Mouse (Mus musculus): Measurements from ENCODE around the gene Ociad2. TPM values are rescaled to one million over a fixed set of nuclear protein-coding genes. Genes with fewer than 3 reads are reported as not detected.
"Not testable (repeated sequence)": the region's sequence is repeated elsewhere in the genome, so short reads cannot be mapped to it uniquely, and the experiment has no call there.

Gene Ociad2
- total and polyA plus RNA-seq, 2 experiments from 2014 or later = 12.7 to 30.6 TPM

DNA sequence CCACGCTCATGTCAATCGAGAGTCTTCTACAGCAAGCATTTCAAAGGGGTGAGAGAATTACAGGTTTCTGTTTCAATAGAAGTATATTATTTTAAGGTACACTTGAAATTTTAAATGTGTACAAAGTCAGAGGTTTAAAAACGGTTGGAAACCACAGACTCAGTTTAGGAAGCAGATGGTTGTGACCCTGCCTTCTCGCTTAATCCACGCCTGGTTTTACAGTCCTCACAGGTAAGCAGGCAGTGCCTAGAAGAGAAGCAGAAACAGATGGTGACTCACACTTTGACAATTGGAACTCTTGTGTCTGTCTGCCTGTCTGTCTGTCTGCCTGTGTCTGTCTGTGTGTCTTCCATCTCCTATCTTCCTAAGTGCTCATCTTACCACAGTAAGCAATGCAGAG, 17.2 kb downstream of the Ociad2 start:
- WGBS = 82% methylated on average over 5 of the region's 5 CpGs
- Histone ChIP-seq H3K4me1 (ENCODE audit: insufficient read depth) (no peaks in the 10 kb centered on the region), H3K36me3 (ENCODE audit: insufficient read depth) (no peaks in the 10 kb centered on the region), H3K27ac (ENCODE audit: low read depth, low read length) (no peak overlapping the region), H3K4me2 (ENCODE audit: low read depth) (no peak overlapping the region), H3K4me3 (ENCODE audit: low read depth, low read length) (no peak overlapping the region), H3K9ac (no peak overlapping the region), H3K9me3 (ENCODE audit: low read length) (no peaks in the 10 kb centered on the region), H3K27me3 (ENCODE audit: insufficient read depth, low read length) (no peaks in the 10 kb centered on the region)
- no peak for TF ChIP-seq CTCF (IDR thresholded peaks at IDR 0.05; ENCODE audit: low read depth)
- DNase-seq = no peak
- no peak for ATAC-seq

DNA sequence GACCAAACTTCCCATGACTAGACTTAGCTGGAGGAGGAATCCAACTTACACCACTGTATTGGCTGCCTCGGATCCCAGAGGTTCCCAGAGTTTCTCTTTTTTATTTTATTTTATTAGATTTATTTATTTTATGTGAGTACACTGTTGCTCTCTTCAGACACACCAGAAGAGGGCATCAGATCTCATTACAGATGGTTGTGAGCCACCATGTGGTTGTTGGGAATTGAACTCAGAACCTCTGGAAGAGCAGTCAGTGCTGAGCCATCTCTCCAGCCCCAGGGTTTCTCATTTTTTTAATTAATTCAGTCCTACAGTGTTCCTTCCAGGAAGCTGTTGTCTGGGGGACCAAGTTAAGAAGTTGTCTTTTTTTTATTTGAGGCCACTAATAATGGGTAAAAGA, 18.1 kb downstream of the Ociad2 start:
- not testable (repeated sequence) for DNase-seq; H3K27ac ChIP-seq (ENCODE audit: low read depth, low read length); H3K4me1 ChIP-seq (ENCODE audit: insufficient read depth); H3K27me3 ChIP-seq (ENCODE audit: insufficient read depth, low read length); H3K4me2 ChIP-seq (ENCODE audit: low read depth); H3K9ac ChIP-seq; H3K36me3 ChIP-seq (ENCODE audit: insufficient read depth); H3K9me3 ChIP-seq (ENCODE audit: low read length); H3K4me3 ChIP-seq (ENCODE audit: low read depth, low read length); ATAC-seq
- WGBS = 95% methylated on average over 1 of the region's 1 CpGs

DNA sequence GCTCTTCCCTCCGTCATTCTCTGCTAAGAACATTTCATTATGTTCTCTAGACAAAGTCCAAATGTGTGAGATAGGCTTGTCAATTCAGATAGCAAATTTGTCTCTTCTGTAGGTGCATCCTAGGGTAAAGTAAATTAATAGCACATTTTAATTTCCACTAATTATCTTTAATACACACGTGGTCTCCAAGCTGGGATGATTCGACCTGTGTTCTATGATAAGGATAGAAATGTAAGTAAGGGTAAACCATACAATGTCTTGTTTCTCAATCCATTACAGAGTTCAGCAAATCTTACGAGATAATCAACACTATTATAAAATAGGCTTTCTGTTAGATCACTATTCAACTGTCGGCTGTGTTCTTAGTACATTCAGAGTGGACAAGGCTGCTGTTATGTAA, 21.5 kb downstream of the Ociad2 start:
- H3K36me3 ChIP-seq (ENCODE audit: insufficient read depth) = peaks cover 27% of the 10 kb centered on the region
- no peak for DNase-seq
- H3K9ac ChIP-seq = no peak overlapping the region
- H3K27ac ChIP-seq (ENCODE audit: low read depth, low read length) = no peak overlapping the region
- no peaks in the 10 kb centered on the region for H3K27me3 ChIP-seq (ENCODE audit: insufficient read depth, low read length)
- no peaks in the 10 kb centered on the region for H3K4me1 ChIP-seq (ENCODE audit: insufficient read depth)
- ATAC-seq = no peak
- H3K4me3 ChIP-seq (ENCODE audit: low read depth, low read length) = no peak overlapping the region
- no peak overlapping the region for H3K4me2 ChIP-seq (ENCODE audit: low read depth)
- no peaks in the 10 kb centered on the region for H3K9me3 ChIP-seq (ENCODE audit: low read length)
- 89% methylated on average over 5 of the region's 5 CpGs for WGBS
- no peak for TF ChIP-seq CTCF (IDR thresholded peaks at IDR 0.05; ENCODE audit: low read depth)

DNA sequence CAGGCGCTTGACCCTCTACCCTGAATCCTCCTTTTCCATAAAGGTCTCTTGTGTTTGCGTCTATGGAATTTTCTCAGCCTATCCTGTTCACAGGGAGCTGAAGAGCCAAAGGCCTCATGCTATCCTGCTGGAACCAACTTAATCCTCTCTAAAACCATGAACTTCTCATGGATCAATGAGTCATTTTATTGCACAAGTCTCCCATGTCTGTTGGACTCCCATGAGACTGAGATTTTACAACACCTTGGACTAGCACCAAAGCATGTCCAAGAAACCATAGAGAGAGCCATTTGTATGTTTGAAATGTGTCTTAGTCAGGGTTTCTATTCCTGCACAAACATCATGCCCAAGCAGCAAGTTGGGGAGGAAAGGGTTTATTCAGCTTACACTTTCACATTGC, 26.2 kb downstream of the Ociad2 start:
- WGBS = 95% methylated on average over 2 of the region's 2 CpGs
- no peaks in the 10 kb centered on the region for H3K9me3 ChIP-seq (ENCODE audit: low read length)
- H3K27me3 ChIP-seq (ENCODE audit: insufficient read depth, low read length) = no peaks in the 10 kb centered on the region
- H3K36me3 ChIP-seq (ENCODE audit: insufficient read depth) = peaks cover 56% of the 10 kb centered on the region
- no peak overlapping the region for H3K27ac ChIP-seq (ENCODE audit: low read depth, low read length)
- no peak overlapping the region for H3K9ac ChIP-seq
- TF ChIP-seq CTCF (IDR thresholded peaks at IDR 0.05; ENCODE audit: low read depth) = no peak
- ATAC-seq (no peak), DNase-seq (no peak)
- no peak overlapping the region for H3K4me3 ChIP-seq (ENCODE audit: low read depth, low read length)
- no peak overlapping the region for H3K4me2 ChIP-seq (ENCODE audit: low read depth)
- H3K4me1 ChIP-seq (ENCODE audit: insufficient read depth) = no peaks in the 10 kb centered on the region

DNA sequence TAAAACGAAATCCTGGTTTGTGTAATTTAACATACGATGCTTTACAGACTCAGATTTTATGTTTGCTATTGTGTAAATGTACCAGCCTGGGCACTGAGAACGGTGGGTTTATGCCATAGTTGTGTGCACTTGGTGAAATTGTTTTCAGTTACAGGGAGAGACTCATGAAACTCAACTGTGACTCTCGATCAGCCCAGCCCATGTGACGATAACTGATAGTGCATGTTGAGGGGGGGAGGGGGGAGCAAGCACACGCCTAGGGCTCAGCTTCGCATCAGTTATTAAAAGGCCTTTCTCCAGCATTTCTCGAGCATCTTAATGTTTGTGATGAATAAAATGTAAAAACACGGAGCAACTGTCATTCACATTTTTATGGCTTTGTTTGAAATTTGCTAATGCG, 27.2 kb downstream of the Ociad2 start:
- no peaks in the 10 kb centered on the region for H3K9me3 ChIP-seq (ENCODE audit: low read length)
- TF ChIP-seq CTCF (IDR thresholded peaks at IDR 0.05; ENCODE audit: low read depth) = no peak
- no peak overlapping the region for H3K27ac ChIP-seq (ENCODE audit: low read depth, low read length)
- no peak overlapping the region for H3K4me3 ChIP-seq (ENCODE audit: low read depth, low read length)
- H3K9ac ChIP-seq = no peak overlapping the region
- H3K36me3 ChIP-seq (ENCODE audit: insufficient read depth) = peaks cover 63% of the 10 kb centered on the region
- H3K4me2 ChIP-seq (ENCODE audit: low read depth) = no peak overlapping the region
- DNase-seq = no peak
- H3K27me3 ChIP-seq (ENCODE audit: insufficient read depth, low read length) = no peaks in the 10 kb centered on the region
- 92% methylated on average over 10 of the region's 10 CpGs for WGBS
- no peaks in the 10 kb centered on the region for H3K4me1 ChIP-seq (ENCODE audit: insufficient read depth)
- no peak for ATAC-seq

DNA sequence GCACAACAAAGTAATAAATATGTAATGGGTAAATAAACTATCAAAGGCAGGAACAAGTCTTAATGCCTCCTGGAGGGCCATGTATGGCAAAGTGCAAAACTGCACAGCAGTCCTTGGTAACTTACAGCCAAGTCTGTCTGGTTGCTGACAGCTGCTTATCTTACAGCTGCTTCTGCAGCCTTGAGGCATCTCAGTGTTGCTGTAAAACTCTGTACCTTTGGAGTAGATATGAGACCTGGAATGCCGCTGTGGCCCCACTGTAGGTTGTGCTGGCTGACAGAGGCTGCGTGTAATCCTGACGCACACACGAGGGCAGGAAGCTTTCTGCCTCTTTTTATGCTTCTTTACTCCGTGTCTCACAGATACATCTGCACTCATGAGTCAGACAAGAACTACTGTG, 29.4 kb downstream of the Ociad2 start:
- Histone ChIP-seq H3K27me3 (ENCODE audit: insufficient read depth, low read length) (no peaks in the 10 kb centered on the region), H3K36me3 (ENCODE audit: insufficient read depth) (peaks cover 76% of the 10 kb centered on the region), H3K27ac (ENCODE audit: low read depth, low read length) (no peak overlapping the region), H3K9ac (no peak overlapping the region), H3K4me2 (ENCODE audit: low read depth) (no peak overlapping the region), H3K9me3 (ENCODE audit: low read length) (no peaks in the 10 kb centered on the region), H3K4me1 (ENCODE audit: insufficient read depth) (no peaks in the 10 kb centered on the region), H3K4me3 (ENCODE audit: low read depth, low read length) (no peak overlapping the region)
- no peak for TF ChIP-seq CTCF (IDR thresholded peaks at IDR 0.05; ENCODE audit: low read depth)
- ATAC-seq = no peak
- WGBS = 95% methylated on average over 5 of the region's 5 CpGs
- no peak for DNase-seq

DNA sequence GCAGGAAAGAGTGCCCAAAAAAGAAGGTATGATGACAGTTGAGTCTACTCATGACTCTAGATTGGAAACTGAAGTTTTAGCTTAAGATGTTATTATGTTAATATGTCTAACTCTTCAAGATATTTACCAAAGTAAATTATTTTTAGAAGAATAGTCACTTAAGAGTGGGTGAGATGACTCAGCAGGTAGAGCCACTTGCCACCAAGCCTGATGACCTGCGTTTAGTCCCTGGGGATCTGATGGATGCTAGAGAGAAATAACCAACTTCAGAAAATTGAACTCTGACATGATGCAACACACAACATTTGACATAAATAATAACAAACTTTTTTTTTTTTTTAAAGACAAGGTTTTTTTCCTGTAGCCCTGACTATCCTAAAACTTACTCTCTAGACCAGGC, 30.4 kb downstream of the Ociad2 start:
- H3K4me2 ChIP-seq (ENCODE audit: low read depth) = no peak overlapping the region
- no peak overlapping the region for H3K9ac ChIP-seq
- peaks cover 74% of the 10 kb centered on the region for H3K36me3 ChIP-seq (ENCODE audit: insufficient read depth)
- no peak for DNase-seq
- no peak for TF ChIP-seq CTCF (IDR thresholded peaks at IDR 0.05; ENCODE audit: low read depth)
- whole genome bisulfite sequencing = 96% methylated on average over 1 of the region's 1 CpGs
- no peak overlapping the region for H3K27ac ChIP-seq (ENCODE audit: low read depth, low read length)
- no peaks in the 10 kb centered on the region for H3K27me3 ChIP-seq (ENCODE audit: insufficient read depth, low read length)
- no peaks in the 10 kb centered on the region for H3K4me1 ChIP-seq (ENCODE audit: insufficient read depth)
- H3K9me3 ChIP-seq (ENCODE audit: low read length) = no peaks in the 10 kb centered on the region
- H3K4me3 ChIP-seq (ENCODE audit: low read depth, low read length) = no peak overlapping the region
- no peak for ATAC-seq

DNA sequence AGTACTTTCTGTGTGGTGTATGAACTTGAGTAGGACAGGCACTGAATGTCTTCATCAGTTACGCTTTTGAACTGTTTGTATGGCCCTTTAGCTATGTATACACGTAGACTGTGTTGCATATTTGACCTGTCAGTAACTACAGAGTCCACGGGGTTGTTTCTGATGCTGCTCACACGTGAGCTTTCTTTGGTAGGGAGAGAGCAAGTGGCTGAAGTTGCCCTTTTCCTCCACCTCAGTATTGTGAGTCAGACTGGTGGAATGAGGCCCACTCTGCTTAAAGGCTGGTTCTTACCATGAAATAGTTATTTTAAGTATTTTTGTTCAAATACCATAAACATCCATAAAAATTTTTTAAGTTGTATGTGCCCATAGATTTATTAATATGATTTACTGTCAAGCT, 31.3 kb downstream of the Ociad2 start:
- Histone ChIP-seq H3K9ac (no peak overlapping the region), H3K27me3 (ENCODE audit: insufficient read depth, low read length) (no peaks in the 10 kb centered on the region), H3K9me3 (ENCODE audit: low read length) (no peaks in the 10 kb centered on the region), H3K4me1 (ENCODE audit: insufficient read depth) (no peaks in the 10 kb centered on the region), H3K4me2 (ENCODE audit: low read depth) (no peak overlapping the region), H3K36me3 (ENCODE audit: insufficient read depth) (peaks cover 71% of the 10 kb centered on the region), H3K4me3 (ENCODE audit: low read depth, low read length) (no peak overlapping the region), H3K27ac (ENCODE audit: low read depth, low read length) (no peak overlapping the region)
- no peak for TF ChIP-seq CTCF (IDR thresholded peaks at IDR 0.05; ENCODE audit: low read depth)
- DNase-seq (no peak), ATAC-seq (no peak)
- 89% methylated on average over 4 of the region's 4 CpGs for WGBS

Measured in forebrain, postnatal 0 days (tissue).